Mouse (Mus musculus): Measurements from ENCODE around the gene Ssrp1.

Ssrp1 gene

DNA sequence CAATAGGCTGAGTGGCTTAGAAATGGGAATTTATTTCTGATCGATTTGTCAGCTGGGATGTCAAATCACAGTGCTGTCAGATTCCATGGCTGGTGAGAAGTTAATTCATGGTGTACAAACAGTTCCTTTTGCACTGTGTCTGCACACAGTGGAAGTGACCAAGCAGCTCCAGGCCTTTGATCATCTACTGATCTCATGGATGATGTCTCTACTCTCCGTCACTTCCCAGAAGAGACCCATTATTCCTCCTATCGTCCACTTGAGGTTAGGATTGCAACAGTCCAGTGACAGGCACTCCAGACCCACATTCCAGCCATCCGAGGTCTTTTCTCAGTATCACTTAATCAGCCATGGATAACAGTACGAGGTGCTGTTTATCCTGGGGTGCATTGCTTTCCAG lies 36.7 kb downstream of the Ssrp1 start:
- no peak for DNase-seq (ENCODE audit: low read depth)

DNA sequence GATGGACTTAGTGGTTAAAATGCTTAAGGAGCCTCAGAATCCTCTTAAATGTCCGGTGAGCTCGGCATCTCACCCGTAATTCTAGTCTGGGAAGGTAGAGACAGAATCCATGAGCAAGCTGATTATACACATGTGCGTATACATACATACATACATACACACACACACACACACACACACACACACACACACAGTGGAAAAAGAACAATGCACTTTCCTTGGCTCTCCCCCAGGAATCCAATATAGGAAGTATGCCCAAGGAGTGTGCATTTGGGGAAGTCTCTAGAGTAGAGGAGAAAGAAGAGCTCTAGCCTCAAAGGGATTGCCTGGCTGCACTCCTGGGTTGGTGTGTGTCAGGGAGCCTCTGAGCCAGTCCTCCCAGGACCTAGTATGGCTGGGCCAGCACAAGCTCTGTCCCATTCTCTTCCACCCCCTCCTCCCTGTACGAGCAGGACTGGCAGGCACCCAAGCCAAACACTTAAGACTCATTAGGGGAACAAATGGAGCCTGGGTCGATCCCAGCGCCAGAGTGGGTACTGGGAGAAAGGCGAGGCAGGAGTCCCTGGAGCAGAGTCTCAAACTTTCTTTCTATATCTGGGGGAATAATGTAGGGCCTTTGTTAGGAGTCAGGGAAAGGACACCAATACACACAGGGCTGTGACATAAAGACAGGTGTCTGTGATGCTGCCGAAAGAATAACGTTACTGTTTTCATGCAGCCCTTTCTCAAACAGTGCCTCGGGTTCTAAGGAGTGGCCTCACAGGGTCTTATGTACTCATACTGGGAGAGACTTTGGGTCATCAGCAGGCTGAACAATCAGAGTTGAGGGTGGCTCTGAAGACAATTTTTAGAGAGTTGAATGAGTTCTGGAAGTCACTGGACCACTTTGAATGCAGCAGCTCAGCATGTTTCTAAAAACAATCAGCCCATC lies 51.9 kb downstream of the Ssrp1 start:
- DNase-seq (ENCODE audit: low read depth): no peak

DNA sequence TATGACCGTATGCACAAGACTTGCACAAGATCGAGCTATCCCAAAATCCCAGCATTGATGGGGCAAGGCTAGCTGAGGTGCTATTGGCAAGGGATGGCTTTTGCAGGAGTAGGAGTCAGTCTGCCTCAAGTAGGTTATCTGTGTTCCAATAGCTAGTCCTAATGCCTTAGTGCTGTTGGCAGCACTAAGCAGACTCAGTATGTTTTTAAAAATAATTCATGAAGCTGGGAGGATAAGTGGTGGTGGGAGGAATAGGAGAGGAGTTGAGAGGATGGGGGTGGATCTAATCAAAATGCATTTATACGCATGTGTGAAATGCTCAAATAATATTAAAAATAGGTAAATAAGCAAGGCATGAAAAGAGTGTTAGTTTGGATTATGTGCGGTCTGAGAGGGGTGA lies 54.3 kb downstream of the Ssrp1 start:
- DNase-seq (ENCODE audit: low read depth): no peak

DNA sequence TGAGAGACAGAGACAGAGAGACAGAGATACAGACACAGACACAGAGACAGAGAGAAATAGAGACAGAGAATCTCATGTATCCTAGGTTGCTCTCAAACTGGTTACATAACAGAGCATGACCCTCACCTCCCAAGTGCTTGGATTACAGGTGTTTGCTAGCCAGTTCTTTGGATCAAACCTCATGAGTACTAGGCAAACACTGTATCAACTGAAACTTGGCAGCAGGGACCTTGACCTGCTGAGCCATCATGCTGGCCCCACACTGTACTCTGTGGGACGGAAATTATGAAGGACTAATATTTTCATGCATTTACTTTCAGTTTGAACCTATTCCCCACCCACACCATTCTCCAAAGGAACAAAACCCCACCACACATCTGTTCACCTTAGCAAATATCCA lies 56.3 kb downstream of the Ssrp1 start:
- DNase-seq (ENCODE audit: low read depth): no peak

DNA sequence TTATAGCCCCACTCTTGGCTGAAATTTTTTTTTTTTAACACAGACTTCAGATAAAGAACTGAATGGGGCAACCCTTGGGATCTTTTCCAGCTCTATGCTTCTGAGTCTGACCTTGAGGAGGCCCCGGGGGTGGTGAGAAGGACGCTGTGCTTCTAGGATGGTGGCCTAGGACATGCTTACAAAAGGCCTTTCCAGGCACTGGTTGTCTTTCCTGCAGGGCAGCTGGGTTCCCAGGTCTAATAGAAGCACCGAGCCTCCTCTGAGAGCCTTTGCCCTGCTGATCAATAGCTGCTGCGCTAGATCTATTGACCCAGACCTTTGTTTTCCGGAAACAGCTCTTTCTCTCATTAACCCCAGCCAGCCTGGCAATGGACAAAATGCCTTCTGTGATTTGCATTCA lies 58.9 kb downstream of the Ssrp1 start:
- no peak for DNase-seq (ENCODE audit: low read depth)

All from c-Kit-positive CD71-positive TER-119-negative erythroid progenitor cells, embryonic 14.5 days (primary cell).